Mouse (Mus musculus): ENCODE measurements at regions not wholly inside any gene's neighbourhood (a gene's known extent, or its start where the extent isn't known, plus 50 kb on each side); places are given as distances from the start of the nearest gene placed in this dataset.
A peak's percentile ranks its signal among the peaks of the same experiment; 100 is the strongest.

DNA sequence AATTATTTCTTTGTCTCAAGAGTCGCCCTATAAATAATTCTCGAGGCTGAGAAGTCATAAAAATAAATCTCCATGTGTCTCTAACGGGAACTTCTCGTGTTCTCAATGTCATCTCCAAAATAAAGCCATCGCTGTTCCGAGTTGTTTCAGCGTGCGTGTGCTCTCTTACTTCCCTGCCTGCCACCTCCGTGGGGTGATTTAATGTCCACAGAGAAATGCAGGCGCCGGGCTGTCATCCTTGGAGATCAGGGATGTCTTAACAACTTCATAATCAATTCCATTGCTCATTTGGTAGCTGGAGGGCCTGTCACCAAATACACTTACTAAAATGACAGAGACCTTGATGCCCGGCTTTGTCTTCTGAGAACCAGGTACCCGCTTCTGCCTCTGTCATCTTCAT, 161.8 kb downstream of the Pmp22 start:
- no peak for DNase-seq

DNA sequence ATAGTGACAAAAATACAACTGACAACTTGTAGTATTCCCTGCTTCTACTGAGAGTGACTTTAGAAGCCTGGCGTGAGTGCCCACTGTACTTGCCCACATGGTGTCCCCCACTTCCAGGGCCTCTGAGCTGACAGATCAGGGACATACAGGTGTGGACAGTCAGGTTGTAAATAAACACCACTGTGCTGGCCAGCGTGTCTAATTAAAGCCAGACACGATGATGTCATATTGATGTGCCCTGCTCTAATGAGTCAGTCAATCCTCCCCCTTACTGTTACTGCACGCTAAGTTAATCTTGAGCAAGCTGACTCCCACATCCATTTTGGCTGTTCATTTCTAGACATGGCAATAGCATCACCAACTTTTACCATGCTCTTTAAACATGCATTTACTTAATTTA, 164.7 kb downstream of the Pmp22 start:
- DNase-seq: no peak

DNA sequence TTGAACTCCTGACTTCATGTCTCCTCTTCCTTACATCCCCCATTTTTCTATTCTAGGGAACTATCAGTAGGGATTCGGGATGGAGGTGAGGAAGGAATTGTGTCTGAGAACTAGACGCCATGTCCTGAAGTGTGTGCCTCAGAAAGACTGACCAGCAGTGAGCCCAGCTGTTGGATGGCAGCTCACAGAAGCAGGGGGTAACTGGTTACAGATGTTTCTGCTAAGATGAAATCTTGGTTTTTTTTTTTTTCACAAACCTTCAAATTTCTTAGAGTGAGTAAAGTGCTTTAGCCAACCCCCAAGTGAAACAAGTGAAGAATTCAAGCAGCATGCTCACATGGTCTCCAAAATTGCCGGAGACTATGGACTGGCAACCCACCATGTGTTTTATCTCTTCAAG, 165.7 kb downstream of the Pmp22 start:
- no peak for DNase-seq

DNA sequence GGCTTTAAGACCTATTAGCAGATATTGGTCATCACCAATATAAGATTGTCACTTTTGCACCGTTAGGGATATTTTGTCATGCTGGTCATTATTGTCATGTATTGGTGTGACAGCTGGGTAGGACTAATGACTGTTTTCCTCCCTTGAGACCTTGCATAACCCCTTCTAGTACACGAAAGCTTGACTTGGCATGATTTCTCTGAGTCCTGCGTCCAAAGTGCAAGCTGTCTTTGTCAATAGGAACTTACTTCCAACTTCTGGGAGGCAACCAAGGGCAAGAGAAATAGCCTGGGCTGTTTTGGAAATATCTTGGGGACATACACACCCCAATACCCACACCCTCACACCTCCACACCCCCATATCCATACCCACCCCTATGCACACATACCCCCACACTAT, 167.7 kb downstream of the Pmp22 start:
- DNase-seq: peak; percentile 36 to 61

GRCm38 (mm10) chr11:63299712-63300581, 171.2 kb downstream of the Pmp22 start:
- DNase-seq: no peak

DNA sequence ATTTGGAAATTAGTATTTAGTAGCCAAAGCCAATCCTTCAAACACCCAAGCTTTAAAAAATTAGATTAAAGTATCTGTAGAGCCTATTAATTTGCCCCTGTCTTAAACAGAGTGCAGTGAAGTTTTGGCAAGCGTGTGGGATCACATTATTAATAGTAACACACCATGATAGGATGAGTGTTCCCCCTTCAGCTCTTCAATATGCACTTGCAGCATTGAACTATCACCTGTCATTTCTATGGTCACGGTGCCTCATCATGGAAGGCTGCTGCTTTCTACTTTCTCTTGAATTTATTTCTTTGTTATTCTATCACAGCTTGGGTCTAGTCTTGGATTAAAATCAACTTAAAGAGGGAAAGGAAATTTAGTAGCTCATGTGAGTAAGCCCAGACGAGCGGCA, 196.4 kb downstream of the Pmp22 start:
- no peak for DNase-seq

- DNase-seq: no peak
These were observed 198.1 kb downstream of the Pmp22 start for GRCm38 (mm10) chr11:63326864-63327263.

GRCm38 (mm10) chr11:63337503-63337902, 208.7 kb downstream of the Pmp22 start:
- DNase-seq: no peak

DNA sequence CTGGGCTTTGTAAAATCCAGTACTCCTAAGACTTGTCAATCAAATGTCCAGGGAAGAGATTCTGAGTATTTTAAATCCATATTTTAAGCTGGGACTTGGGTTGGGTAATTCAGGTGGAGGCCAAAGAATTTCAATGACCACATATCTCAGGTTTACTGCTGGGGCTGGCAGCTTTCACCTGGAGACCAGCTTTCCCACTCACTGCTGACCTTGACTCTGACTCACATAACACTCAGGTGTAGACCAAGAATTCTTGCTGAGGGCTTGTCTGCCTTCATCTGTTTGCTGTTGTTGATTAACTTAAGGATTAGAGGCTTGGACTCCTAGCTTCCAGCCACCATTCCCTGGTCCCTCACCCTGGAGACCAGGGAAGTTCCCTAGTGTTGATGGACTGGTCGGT, 209.5 kb downstream of the Pmp22 start:
- no peak for DNase-seq

DNA sequence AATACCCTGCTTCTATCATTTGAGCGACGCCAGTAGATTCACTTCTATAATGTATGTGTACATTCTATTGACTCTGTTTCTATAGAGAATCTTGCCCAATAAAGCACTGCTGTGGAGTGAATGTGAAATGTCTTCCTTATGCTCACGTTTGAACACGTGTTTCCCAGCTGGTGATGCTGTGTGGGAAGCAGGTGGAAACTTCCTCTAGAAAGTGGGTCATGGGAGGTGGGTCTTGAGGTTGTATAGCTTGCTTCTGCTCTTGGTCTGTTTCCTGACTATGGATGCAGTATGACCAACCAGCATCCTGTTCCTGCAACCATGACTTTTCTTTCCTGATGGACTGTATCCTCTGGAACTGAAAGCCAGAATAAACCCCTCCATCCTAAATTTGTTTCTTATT, 216.9 kb downstream of the Pmp22 start:
- DNase-seq: no peak

DNA sequence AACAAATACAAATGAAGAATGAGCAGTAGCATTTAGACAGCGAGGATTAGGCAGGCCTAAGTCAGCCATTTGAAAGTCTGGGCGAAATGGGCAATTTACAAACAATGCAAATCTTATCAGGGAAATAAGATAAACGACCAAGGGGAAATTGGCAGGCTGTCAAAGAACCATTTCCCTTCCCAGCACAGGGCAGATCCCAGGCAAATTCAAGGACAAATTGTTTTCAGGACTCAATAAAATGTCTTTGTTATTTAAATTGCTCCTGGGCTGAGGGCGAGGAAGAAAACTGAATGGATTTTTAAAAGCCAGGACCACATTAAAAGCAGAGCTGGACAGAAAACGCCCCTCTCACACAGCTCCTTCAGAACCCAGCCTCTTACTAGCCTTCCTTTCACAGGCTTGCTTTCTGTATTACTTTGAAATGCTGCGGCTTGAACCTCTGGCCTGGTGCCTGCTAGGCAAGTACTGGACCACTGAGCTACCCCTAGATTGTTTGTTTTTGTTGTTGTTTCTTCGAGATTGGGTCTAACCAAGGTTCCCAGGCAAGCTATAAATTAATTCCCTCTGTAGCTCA, 221.4 kb downstream of the Pmp22 start:
- peak in 1 of 2 experiments; percentile 12 for DNase-seq

DNA sequence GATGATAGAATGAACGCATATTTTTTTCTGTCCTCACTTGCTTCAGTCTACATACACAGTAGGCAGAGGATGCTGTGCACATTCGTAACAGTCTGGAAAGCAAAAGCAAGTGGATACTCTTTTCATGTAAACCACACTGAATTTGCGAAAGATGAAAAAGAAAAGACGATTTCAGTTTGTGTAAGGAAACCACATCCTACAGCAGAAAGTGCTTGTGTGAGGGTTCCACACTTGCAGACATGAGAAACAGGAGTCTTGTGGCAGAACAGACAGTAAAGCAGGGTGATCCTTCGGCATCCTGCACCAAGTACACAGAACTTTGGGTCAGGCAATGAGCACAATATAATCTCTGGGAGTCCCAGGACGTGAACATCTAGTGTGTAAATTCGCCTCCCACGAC, 223.2 kb downstream of the Pmp22 start:
- no peak for DNase-seq

- DNase-seq: no peak
These were observed 224.2 kb downstream of the Pmp22 start for GRCm38 (mm10) chr11:63352990-63353389.

- DNase-seq: no peak
These were observed 224.9 kb downstream of the Pmp22 start for GRCm38 (mm10) chr11:63353671-63354070.

DNA sequence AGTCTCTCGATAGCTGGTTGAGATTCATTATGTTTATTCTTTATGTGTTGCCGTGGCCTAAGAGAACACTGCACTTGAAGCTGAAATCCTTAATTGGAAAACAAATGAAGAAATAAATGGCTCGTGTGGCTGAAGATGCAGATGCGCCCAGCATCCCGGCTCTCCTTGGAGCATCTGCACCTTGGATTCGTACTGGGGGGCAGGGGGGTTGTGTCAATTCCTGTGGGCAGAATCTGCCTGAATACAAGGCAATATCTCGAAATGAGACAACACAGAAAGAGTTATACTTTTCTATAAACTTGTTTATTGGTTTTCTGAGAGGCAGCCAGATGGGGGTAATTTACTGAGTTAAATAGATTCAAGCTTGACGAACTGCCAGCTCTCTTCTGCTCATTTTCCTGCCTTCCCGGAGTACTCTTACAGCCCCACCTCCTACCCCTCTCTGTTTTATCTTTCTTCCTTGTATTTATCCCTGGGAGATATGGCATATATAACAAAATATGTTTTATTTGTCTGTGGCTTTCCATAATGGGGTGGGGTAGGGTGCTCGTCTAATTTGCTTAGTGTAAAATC, 229.1 kb downstream of the Pmp22 start:
- DNase-seq: no peak

DNA sequence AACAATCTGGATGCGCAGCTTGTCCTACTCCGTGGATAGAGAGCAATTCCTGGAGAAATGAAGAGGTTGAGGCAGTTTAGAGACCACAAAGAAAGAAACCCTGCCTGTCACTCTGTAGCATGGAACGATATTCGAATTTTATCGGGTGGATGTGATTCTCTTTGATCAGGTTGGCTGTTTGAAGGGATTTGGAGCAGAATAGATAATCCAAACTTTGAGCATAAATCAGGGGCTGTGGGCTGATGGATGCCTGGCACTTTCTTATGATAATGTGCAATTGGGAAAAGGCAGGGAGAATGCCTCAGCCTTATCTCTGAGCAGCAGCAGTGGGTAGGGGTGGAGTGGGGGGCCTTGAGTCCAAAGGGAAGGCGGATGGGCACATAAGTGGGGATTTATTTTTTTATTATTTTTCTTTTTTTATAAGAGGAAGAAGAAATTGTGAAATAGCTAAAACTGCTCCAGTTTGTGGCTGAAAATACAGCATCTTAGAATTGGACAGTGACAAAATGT, 239.0 kb downstream of the Pmp22 start:
- no peak for DNase-seq

GRCm38 (mm10) chr11:63369475-63369874, 240.7 kb downstream of the Pmp22 start:
- no peak for DNase-seq

DNA sequence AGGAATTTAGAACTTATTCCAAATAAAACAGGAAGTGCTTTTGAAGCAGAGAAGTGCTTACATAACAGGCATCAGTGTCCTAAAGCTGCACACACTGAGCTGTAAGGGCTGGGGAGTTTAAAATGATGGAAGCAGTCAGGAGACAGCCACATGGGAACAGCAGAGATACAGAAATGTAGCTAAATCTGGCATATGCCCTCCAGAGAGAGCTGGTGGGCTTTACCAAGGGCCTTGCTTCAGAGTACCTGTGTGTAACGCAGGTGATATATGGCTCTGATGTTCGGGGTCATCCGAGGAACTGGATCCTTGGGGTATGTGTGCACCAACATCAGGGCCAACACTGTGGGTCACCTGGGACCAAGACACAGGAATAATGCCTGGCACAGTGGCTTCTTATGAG, 247.5 kb downstream of the Pmp22 start:
- DNase-seq: no peak

- DNase-seq: no peak
These were observed 248.2 kb downstream of the Pmp22 start for GRCm38 (mm10) chr11:63376991-63377390.

DNA sequence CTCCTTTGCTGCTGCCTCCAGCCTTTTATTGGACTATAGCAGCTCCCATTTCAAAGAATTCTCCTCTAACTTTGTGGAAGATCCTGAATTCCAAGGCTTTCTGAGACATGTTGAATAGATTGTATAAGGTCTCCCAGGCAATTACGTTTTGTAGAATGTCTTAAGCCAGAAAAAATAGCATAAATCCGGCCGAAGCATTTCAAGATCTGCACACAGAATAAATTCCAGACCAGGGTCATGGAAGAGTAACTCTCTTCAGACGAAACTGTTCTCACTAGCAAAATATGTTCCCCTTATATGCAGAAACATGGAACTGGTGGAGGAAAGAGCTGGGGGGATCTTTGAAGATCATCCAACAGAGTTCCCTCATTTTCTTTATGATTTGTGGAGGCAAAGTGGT, 259.5 kb downstream of the Pmp22 start:
- no peak for DNase-seq

DNA sequence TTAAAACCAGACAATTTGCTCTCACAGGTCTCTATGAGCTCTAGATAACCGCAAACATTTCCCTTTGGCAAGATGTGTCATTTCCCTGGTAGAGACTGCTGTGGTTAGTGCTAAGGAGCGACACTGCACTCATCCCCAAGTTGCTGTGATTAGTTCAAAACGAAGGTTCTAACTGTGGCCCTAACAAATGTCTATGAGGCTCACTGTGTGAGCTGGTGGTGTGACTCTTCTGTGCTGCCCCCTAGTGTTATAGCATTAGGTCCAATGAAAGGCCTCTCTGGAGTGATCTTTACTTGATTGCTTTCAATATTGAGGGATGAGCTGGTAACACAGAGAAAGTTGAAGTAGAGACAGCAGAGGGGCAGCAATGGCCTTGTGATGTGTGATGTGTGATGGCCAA, 262.7 kb downstream of the Pmp22 start:
- peak in 1 of 2 experiments; percentile 15 for DNase-seq

- peak; percentile 49 to 50 for DNase-seq
These were observed 263.6 kb downstream of the Pmp22 start for GRCm38 (mm10) chr11:63392378-63392777.

DNA sequence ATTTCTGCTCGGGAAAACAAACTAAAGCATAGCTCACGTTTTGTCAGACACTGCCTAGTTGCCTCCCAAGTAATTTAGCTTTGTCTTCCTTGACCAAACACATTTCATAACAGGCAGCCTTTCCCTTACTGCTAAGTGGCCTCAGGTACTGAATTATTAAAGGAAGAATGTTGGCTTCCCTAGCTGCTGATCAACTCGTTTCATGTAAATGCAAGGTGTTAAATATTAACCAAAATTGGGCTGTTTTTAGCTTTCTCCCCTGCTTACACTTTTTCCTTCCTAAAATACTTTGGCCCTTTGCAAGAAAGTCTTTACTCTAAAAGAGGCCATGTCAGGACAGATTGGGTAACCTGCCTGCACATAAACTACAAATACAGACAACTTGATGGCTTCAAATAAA, 265.4 kb downstream of the Pmp22 start:
- DNase-seq: no peak

DNA sequence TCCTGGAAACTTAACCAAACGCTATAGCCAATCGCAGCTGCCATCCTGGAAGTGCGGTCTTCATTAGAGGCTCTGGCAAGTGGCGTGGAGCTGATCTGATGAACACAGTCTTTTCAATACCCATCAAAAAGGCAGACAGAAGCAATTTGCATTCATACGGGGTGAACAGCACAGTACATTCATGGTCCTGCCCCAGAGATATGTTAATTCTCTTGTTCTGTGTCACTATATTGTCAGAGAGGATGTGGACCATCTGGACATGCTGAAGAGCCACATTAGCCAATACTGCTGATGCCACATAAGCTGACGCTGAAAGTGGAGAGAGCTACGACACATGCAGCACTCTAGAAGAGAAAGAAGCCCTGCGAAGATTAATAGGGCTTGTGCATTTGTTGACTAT, 267.6 kb downstream of the Pmp22 start:
- DNase-seq: no peak
